Mouse (Mus musculus) urinary bladder, postnatal 0 days (tissue): Measurements from ENCODE around the gene Dennd4c. TPM values are rescaled to one million over a fixed set of nuclear protein-coding genes. Genes with fewer than 3 reads are reported as not detected.

Experiments used
- polyA plus RNA-seq: library from polyadenylated mRNA; unstranded; fragments of >200 nt; fragmentation: Nextera tagmentation; extraction: Ambion mirVana; gene quantifications from 2 replicates; pipeline ENCODE4 v1.2.1, GENCODE M21; 2015

The Dennd4c gene
- polyA plus RNA-seq = 3.6 and 3.7 TPM in 2 replicates

DNA sequence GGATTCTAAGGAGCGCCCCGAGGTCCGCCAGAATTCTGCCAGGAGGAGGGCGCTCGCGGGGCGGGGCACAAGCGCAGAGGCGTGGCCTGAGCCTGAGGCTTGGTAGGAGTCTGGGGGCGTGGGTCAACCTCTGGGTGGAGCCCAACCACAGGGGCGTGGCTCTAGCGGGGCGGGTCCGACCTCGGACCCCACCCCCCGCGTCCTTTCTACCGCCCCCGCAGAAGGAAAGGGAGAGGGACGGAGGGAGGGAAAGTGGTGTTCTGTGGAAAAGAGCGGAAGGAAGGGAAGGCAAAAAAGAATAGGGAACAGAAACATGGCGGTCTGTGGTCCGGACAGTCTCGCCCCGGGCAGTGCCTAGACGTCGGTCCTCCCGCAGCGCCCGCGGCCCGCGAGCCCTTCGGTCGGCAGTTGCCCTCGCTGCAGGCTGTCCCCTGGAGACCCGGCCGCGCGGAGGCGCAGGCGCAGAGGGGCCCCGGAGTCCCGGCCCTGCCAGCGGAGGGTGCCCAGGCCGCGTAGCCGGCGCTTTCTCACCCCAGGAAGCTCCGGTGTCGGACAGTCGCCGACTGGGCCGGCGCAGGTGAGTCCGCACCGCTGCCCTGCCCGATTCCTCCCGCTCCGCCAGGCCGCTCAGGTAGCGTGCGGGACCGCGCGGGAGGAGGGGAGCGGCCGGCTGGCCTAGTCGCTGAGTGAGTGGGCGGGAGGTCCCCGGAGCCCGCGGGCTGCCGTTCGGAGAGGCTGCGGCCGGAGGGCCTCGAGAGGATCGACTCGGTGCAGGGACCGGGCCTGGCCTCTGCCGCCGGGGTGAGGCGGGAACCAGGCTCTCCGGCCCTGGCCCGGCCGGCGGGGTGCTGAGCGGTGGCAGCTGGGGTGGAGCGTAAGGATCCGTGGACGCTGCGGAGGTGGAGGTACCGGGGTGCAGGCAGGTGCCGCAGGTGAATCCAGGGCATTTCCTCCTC lies at the start of gene Dennd4c:
Gene Dennd4c, plus strand, starts transcription at position 220 of the 956 bp plus-strand sequence.

DNA sequence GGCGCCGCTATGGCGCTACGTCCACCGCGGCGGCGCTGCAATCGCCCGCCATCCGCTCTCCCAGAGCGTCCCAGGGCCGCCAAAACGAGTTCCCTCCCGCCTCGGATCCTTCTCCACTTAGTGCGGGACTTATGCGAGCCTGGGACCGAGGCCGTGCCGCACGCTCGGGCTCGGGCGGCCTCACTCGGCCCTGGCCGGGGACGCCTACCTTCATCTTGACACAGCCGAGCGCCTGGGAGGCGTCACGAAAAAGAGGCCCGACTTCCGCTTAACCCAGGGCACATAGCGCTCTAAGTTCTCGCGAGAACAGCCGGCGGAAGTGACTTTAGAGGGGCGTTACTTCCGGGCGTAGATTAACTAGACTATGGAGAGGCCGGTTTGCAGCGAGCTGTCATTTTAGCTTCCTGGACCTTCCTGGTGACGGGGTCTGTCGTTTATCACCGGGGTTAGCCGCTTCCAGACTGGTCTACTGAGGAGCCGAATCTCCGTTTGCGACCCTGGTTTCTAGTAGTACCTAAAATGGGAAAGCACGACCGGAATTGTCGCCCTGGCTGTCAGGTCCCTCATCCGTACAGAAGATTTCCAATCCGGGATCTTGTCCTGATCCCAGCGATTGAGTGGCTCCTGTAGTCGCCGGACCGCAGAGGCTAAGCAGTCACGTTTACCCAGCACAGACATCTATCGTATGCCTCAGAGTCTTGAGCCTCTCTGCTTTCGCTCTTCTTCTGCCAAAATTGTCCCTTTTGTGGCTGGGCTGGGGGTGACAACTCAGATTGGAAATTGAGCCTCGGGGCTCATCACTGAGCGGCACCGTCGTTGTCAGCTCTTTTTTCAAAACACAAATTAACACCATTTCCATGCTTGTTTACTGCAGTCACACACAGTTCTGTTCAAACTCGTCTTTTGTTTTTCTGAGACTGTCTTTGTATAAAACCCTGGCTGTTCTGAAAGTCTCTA lies 109.0 kb downstream of the Dennd4c start, which contains the start of gene Rps6:
Gene Rps6, minus strand, starts transcription at position 300 of the 957 bp plus-strand sequence.

DNA sequence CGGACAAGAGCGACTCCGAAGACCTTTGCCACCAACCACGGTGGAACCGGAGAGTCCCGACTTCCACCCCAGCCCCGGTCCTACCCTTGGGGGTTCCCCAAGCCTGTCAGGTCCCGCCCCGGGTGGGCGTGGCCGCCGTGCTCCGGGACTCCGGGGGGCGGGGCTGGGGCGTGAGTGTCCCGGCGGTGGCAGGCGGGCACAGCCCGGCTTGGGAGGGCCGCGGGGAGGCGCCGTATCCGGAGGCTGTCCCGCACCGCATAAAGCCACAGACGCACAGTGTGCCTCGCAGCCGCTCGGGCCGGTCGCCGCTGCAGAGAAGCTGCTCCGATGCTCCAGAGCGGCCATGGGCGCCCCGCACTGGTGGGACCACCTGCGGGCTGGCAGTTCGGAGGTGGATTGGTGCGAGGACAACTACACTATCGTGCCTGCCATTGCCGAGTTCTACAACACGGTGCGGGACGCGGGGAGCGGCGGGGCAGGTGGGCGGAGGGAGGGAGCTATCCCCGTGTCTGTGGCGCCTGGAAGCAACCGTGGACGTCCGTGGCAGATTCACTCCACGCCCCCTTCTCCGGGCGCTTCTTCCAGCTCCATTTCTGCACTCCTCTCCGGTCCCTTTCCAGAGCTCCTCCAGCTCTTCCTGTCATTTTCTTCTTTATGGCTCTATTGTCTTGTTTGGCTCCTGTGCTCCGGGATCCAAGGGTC lies 125.9 kb downstream of the Dennd4c start, which contains the start of gene Acer2:
Gene Acer2, plus strand, starts transcription at position 251 of the 702 bp plus-strand sequence.

Other genes with a start within 250 kb of the Dennd4c start
- not detected in 2 replicates for gene Saxo1, start 190.2 kb upstream of the Dennd4c start, polyA plus RNA-seq
- gene Rraga, start 172.9 kb upstream of the Dennd4c start, polyA plus RNA-seq = 57.5 and 67.4 TPM in 2 replicates
- 6.3 and 7.0 TPM in 2 replicates for gene Haus6, start 136.5 kb upstream of the Dennd4c start, polyA plus RNA-seq
- gene Plin2, start 78.5 kb upstream of the Dennd4c start, polyA plus RNA-seq = 49.1 and 106 TPM in 2 replicates
- 575 and 605 TPM in 2 replicates for gene Rps6, start 108.9 kb downstream of the Dennd4c start, polyA plus RNA-seq
- 289 and 346 TPM in 2 replicates for gene Acer2, start 125.8 kb downstream of the Dennd4c start, polyA plus RNA-seq